Mouse (Mus musculus): ENCODE results near the gene Ado. TPM values are rescaled to one million over a fixed set of nuclear protein-coding genes. Genes with fewer than 3 reads are reported as not detected.

Gene Ado
- polyA plus RNA-seq, 1 experiment from 2014 or later, result 24.2 TPM

GRCm38 (mm10) chr10:67573310-67573709 is 24.6 kb upstream of the Ado start:
- Histone ChIP-seq H3K4me1 (replicated peaks; ENCODE audit: control insufficient read depth, insufficient read depth) (no peaks in the 10 kb centered on the region), H3K4me3 (ENCODE audit: low read depth, low read length) (no peak overlapping the region), H3K27me3 (ENCODE audit: control insufficient read depth, insufficient read depth, low read length) (no peaks in the 10 kb centered on the region), H3K9ac (ENCODE audit: low read length) (no peak overlapping the region), H3K9me3 (ENCODE audit: control insufficient read depth, low read length) (no peaks in the 10 kb centered on the region), H3K4me2 (replicated peaks; ENCODE audit: low read depth) (no peak overlapping the region), H3K36me3 (ENCODE audit: control insufficient read depth, insufficient read depth, low read length) (no peaks in the 10 kb centered on the region), H3K27ac (replicated peaks) (no peak overlapping the region)
- ATAC-seq (ENCODE audit: low FRiP score, low TSS enrichment) (no peak), DNase-seq (ENCODE audit: low spot score) (no peak)
- TF ChIP-seq EP300 (optimal IDR thresholded peaks at IDR 0.05) (no peak), CTCF (IDR thresholded peaks at IDR 0.05; ENCODE audit: low read depth) (no peak)
- WGBS, result 48% methylated on average over 8 of the region's 8 CpGs

- WGBS, result 78% methylated on average over 14 of the region's 14 CpGs
- no peak overlapping the region for H3K9ac ChIP-seq (ENCODE audit: low read length)
- H3K27ac ChIP-seq (replicated peaks), result no peak overlapping the region
- H3K9me3 ChIP-seq (ENCODE audit: control insufficient read depth, low read length), result no peaks in the 10 kb centered on the region
- DNase-seq (ENCODE audit: low spot score) (no peak), ATAC-seq (ENCODE audit: low FRiP score, low TSS enrichment) (no peak)
- TF ChIP-seq CTCF (IDR thresholded peaks at IDR 0.05; ENCODE audit: low read depth) (no peak), EP300 (optimal IDR thresholded peaks at IDR 0.05) (no peak)
- H3K4me2 ChIP-seq (replicated peaks; ENCODE audit: low read depth), result no peak overlapping the region
- H3K4me3 ChIP-seq (ENCODE audit: low read depth, low read length), result no peak overlapping the region
- no peaks in the 10 kb centered on the region for H3K4me1 ChIP-seq (replicated peaks; ENCODE audit: control insufficient read depth, insufficient read depth)
- no peaks in the 10 kb centered on the region for H3K36me3 ChIP-seq (ENCODE audit: control insufficient read depth, insufficient read depth, low read length)
- no peaks in the 10 kb centered on the region for H3K27me3 ChIP-seq (ENCODE audit: control insufficient read depth, insufficient read depth, low read length)
These were observed 22.7 kb upstream of the Ado start for GRCm38 (mm10) chr10:67571443-67571842.

GRCm38 (mm10) chr10:67569539-67569938 is 20.8 kb upstream of the Ado start:
- 67% methylated on average over 7 of the region's 7 CpGs for WGBS
- Histone ChIP-seq H3K27ac (replicated peaks) (no peak overlapping the region), H3K36me3 (ENCODE audit: control insufficient read depth, insufficient read depth, low read length) (no peaks in the 10 kb centered on the region), H3K4me3 (ENCODE audit: low read depth, low read length) (no peak overlapping the region), H3K27me3 (ENCODE audit: control insufficient read depth, insufficient read depth, low read length) (no peaks in the 10 kb centered on the region), H3K4me2 (replicated peaks; ENCODE audit: low read depth) (no peak overlapping the region), H3K9ac (ENCODE audit: low read length) (no peak overlapping the region), H3K9me3 (ENCODE audit: control insufficient read depth, low read length) (no peaks in the 10 kb centered on the region), H3K4me1 (replicated peaks; ENCODE audit: control insufficient read depth, insufficient read depth) (no peaks in the 10 kb centered on the region)
- DNase-seq (ENCODE audit: low spot score) (no peak), ATAC-seq (ENCODE audit: low FRiP score, low TSS enrichment) (no peak)
- no peak for TF ChIP-seq CTCF (IDR thresholded peaks at IDR 0.05; ENCODE audit: low read depth)
- TF ChIP-seq EP300 (optimal IDR thresholded peaks at IDR 0.05), result no peak

- H3K9me3 ChIP-seq (ENCODE audit: control insufficient read depth, low read length), result no peaks in the 10 kb centered on the region
- ATAC-seq (ENCODE audit: low FRiP score, low TSS enrichment), result no peak
- H3K4me1 ChIP-seq (replicated peaks; ENCODE audit: control insufficient read depth, insufficient read depth), result no peaks in the 10 kb centered on the region
- no peak overlapping the region for H3K27ac ChIP-seq (replicated peaks)
- no peak overlapping the region for H3K4me2 ChIP-seq (replicated peaks; ENCODE audit: low read depth)
- no peak overlapping the region for H3K4me3 ChIP-seq (ENCODE audit: low read depth, low read length)
- H3K36me3 ChIP-seq (ENCODE audit: control insufficient read depth, insufficient read depth, low read length), result no peaks in the 10 kb centered on the region
- WGBS, result 56% methylated on average over 8 of the region's 8 CpGs
- no peaks in the 10 kb centered on the region for H3K27me3 ChIP-seq (ENCODE audit: control insufficient read depth, insufficient read depth, low read length)
- no peak overlapping the region for H3K9ac ChIP-seq (ENCODE audit: low read length)
- DNase-seq (ENCODE audit: low spot score), result no peak
- TF ChIP-seq EP300 (optimal IDR thresholded peaks at IDR 0.05) (no peak), CTCF (IDR thresholded peaks at IDR 0.05; ENCODE audit: low read depth) (no peak)
These were observed 17.3 kb upstream of the Ado start for GRCm38 (mm10) chr10:67566104-67566503.

GRCm38 (mm10) chr10:67564509-67564908 is 15.8 kb upstream of the Ado start:
- Histone ChIP-seq H3K36me3 (ENCODE audit: control insufficient read depth, insufficient read depth, low read length) (no peaks in the 10 kb centered on the region), H3K27ac (replicated peaks) (no peak overlapping the region), H3K9ac (ENCODE audit: low read length) (no peak overlapping the region), H3K4me1 (replicated peaks; ENCODE audit: control insufficient read depth, insufficient read depth) (no peaks in the 10 kb centered on the region), H3K9me3 (ENCODE audit: control insufficient read depth, low read length) (no peaks in the 10 kb centered on the region), H3K27me3 (ENCODE audit: control insufficient read depth, insufficient read depth, low read length) (no peaks in the 10 kb centered on the region), H3K4me2 (replicated peaks; ENCODE audit: low read depth) (no peak overlapping the region), H3K4me3 (ENCODE audit: low read depth, low read length) (no peak overlapping the region)
- ATAC-seq (ENCODE audit: low FRiP score, low TSS enrichment), result no peak
- TF ChIP-seq EP300 (optimal IDR thresholded peaks at IDR 0.05) (no peak), CTCF (IDR thresholded peaks at IDR 0.05; ENCODE audit: low read depth) (no peak)
- 90% methylated on average over 7 of the region's 7 CpGs for WGBS
- no peak for DNase-seq (ENCODE audit: low spot score)

- H3K27ac ChIP-seq (replicated peaks), result no peak overlapping the region
- H3K4me3 ChIP-seq (ENCODE audit: low read depth, low read length), result no peak overlapping the region
- H3K9me3 ChIP-seq (ENCODE audit: control insufficient read depth, low read length), result no peaks in the 10 kb centered on the region; the same call in 1 of the 2 replicates
- ATAC-seq (ENCODE audit: low FRiP score, low TSS enrichment) (no peak), DNase-seq (ENCODE audit: low spot score) (no peak)
- H3K4me2 ChIP-seq (replicated peaks; ENCODE audit: low read depth), result no peak overlapping the region
- no peak overlapping the region for H3K9ac ChIP-seq (ENCODE audit: low read length)
- H3K36me3 ChIP-seq (ENCODE audit: control insufficient read depth, insufficient read depth, low read length), result no peaks in the 10 kb centered on the region
- TF ChIP-seq EP300 (optimal IDR thresholded peaks at IDR 0.05) (no peak), CTCF (IDR thresholded peaks at IDR 0.05; ENCODE audit: low read depth) (no peak)
- 70% methylated on average over 1 of the region's 1 CpGs for WGBS
- H3K4me1 ChIP-seq (replicated peaks; ENCODE audit: control insufficient read depth, insufficient read depth), result no peaks in the 10 kb centered on the region
- H3K27me3 ChIP-seq (ENCODE audit: control insufficient read depth, insufficient read depth, low read length), result no peaks in the 10 kb centered on the region
These were observed 12.4 kb upstream of the Ado start for GRCm38 (mm10) chr10:67561185-67561584.

Measured in stomach, postnatal 0 days (tissue).